Mouse (Mus musculus) liver, embryonic 15.5 days (tissue): Measurements from ENCODE around the gene Cacna1c. TPM values are rescaled to one million over a fixed set of nuclear protein-coding genes. Genes with fewer than 3 reads are reported as not detected.

Experiments
- ATAC-seq: fragments of 200-750 bp; cut with Nextera tagmentation; 2 replicates; pipeline ENCODE4 v1.8.0; 2017; ENCODE audit warnings: moderate number of reproducible peaks, mild to moderate bottlenecking, moderate library complexity; ENCODE audit not compliant: insufficient read depth
- H3K27ac ChIP-seq: fragments of 300-500 bp; sonication (generic); replicated peaks from 2 replicates; pipeline ENCODE4 v1.5.1; 2015; ENCODE audit warnings: mild to moderate bottlenecking, inconsistent platforms
- H3K27me3 ChIP-seq: fragments of 300-500 bp; sonication (generic); 2 replicates; pipeline ENCODE4 v1.6.1; 2015; ENCODE audit warnings: mild to moderate bottlenecking, inconsistent platforms
- H3K36me3 ChIP-seq: fragments of 300-500 bp; sonication (generic); replicated peaks from 2 replicates; pipeline ENCODE4 v1.6.1; 2015; ENCODE audit warnings: moderate library complexity, mild to moderate bottlenecking, inconsistent platforms
- H3K4me1 ChIP-seq: fragments of 300-500 bp; sonication (generic); replicated peaks from 2 replicates; pipeline ENCODE4 v1.6.1; 2015; ENCODE audit warnings: inconsistent platforms
- H3K4me2 ChIP-seq: fragments of 300-500 bp; sonication (generic); 2 replicates; pipeline ENCODE4 v1.6.1; 2015; ENCODE audit warnings: moderate library complexity, mild to moderate bottlenecking, inconsistent platforms
- H3K4me3 ChIP-seq: fragments of 300-500 bp; sonication (generic); replicated peaks from 2 replicates; pipeline ENCODE4 v1.5.1; 2015; ENCODE audit warnings: mild to moderate bottlenecking, inconsistent platforms
- H3K9ac ChIP-seq: fragments of 300-500 bp; sonication (generic); 2 replicates; pipeline ENCODE4 v1.6.1; 2015; ENCODE audit warnings: moderate library complexity, mild to moderate bottlenecking, inconsistent platforms
- H3K9me3 ChIP-seq: fragments of 300-500 bp; sonication (generic); replicated peaks from 2 replicates; pipeline ENCODE4 v1.6.1; 2016; ENCODE audit warnings: inconsistent platforms
- WGBS: fragments of 180-500 bp; shearing (Covaris S2); methylation state at CpG from one replicate; pipeline ENCODE4 v1.1.7; 2015; ENCODE audit warnings: mixed read lengths; ENCODE audit not compliant: insufficient replicate concordance; 5-methylcytosine and 5-hydroxymethylcytosine counted together
- polyA plus RNA-seq: library from polyadenylated mRNA; unstranded; fragments of >200 nt; fragmentation: Nextera tagmentation; extraction: Ambion mirVana; gene quantifications from 2 replicates; pipeline ENCODE4 v1.2.1, GENCODE M21; 2015

Cacna1c gene
- polyA plus RNA-seq, 1 experiment from 2014 or later, result 0.41 TPM

GRCm38 (mm10) chr6:119034947-119035346 is 161.3 kb downstream of the Cacna1c start:
- WGBS, result 79% methylated on average over 2 of the region's 2 CpGs
- Histone ChIP-seq H3K4me2 (no peak overlapping the region), H3K36me3 (no peaks in the 10 kb centered on the region), H3K9me3 (no peaks in the 10 kb centered on the region), H3K9ac (no peak overlapping the region), H3K27ac (no peak overlapping the region), H3K4me1 (no peaks in the 10 kb centered on the region), H3K27me3 (no peaks in the 10 kb centered on the region; the same call in 1 of the 2 replicates), H3K4me3 (no peak overlapping the region)
- no peak for ATAC-seq

- Histone ChIP-seq H3K4me3 (no peak overlapping the region), H3K27me3 (peaks cover 5% of the 10 kb centered on the region; the same call in 1 of the 2 replicates), H3K36me3 (no peaks in the 10 kb centered on the region), H3K9ac (no peak overlapping the region), H3K4me1 (no peaks in the 10 kb centered on the region), H3K9me3 (no peaks in the 10 kb centered on the region), H3K4me2 (no peak overlapping the region), H3K27ac (no peak overlapping the region)
- no peak for ATAC-seq
- 72% methylated on average over 6 of the region's 6 CpGs for WGBS
Measured at GRCm38 (mm10) chr6:119027880-119028279, 168.3 kb downstream of the Cacna1c start.

- no peak overlapping the region for H3K4me3 ChIP-seq
- no peak overlapping the region for H3K9ac ChIP-seq
- 0 out of 2 replicates have a peak, but pooled peaks cover 2% of the 10 kb centered on the region for H3K4me1 ChIP-seq
- H3K9me3 ChIP-seq, result no peaks in the 10 kb centered on the region
- ATAC-seq, result no peak
- 56% methylated on average over 2 of the region's 2 CpGs for WGBS
- H3K36me3 ChIP-seq, result no peaks in the 10 kb centered on the region
- no peak overlapping the region for H3K27ac ChIP-seq
- no peak overlapping the region for H3K4me2 ChIP-seq
- peaks cover 5% of the 10 kb centered on the region; the same call in 1 of the 2 replicates for H3K27me3 ChIP-seq
Measured at GRCm38 (mm10) chr6:119022850-119023249, 173.4 kb downstream of the Cacna1c start.

GRCm38 (mm10) chr6:119021226-119021625 is 175.0 kb downstream of the Cacna1c start:
- Histone ChIP-seq H3K9ac (no peak overlapping the region), H3K4me3 (no peak overlapping the region), H3K36me3 (no peaks in the 10 kb centered on the region), H3K27me3 (0 out of 2 replicates have a peak, but pooled peaks cover under 1% of the 10 kb centered on the region), H3K4me2 (no peak overlapping the region), H3K27ac (no peak overlapping the region), H3K4me1 (peaks cover 13% of the 10 kb centered on the region; the same call in 1 of the 2 replicates), H3K9me3 (no peaks in the 10 kb centered on the region)
- WGBS, result 66% methylated on average over 8 of the region's 8 CpGs
- no peak for ATAC-seq

GRCm38 (mm10) chr6:119018956-119019355 is 177.3 kb downstream of the Cacna1c start:
- H3K27ac ChIP-seq, result no peak overlapping the region
- no peaks in the 10 kb centered on the region for H3K36me3 ChIP-seq
- no peak overlapping the region for H3K9ac ChIP-seq
- ATAC-seq, result no peak
- H3K4me1 ChIP-seq, result peaks cover 30% of the 10 kb centered on the region
- no peaks in the 10 kb centered on the region for H3K27me3 ChIP-seq
- H3K4me2 ChIP-seq, result no peak overlapping the region
- no peaks in the 10 kb centered on the region for H3K9me3 ChIP-seq
- H3K4me3 ChIP-seq, result no peak overlapping the region
- WGBS, result 77% methylated on average over 6 of the region's 6 CpGs

GRCm38 (mm10) chr6:119018256-119018655 is 178.0 kb downstream of the Cacna1c start:
- 66% methylated on average over 2 of the region's 2 CpGs for WGBS

GRCm38 (mm10) chr6:119017498-119017897 is 178.7 kb downstream of the Cacna1c start:
- 81% methylated on average over 10 of the region's 10 CpGs for WGBS
- Histone ChIP-seq H3K4me1 (peaks cover 37% of the 10 kb centered on the region), H3K36me3 (no peaks in the 10 kb centered on the region), H3K4me3 (no peak overlapping the region), H3K9me3 (no peaks in the 10 kb centered on the region), H3K27me3 (no peaks in the 10 kb centered on the region), H3K9ac (no peak overlapping the region), H3K4me2 (no peak overlapping the region), H3K27ac (no peak overlapping the region)
- no peak for ATAC-seq

More at GRCm38 (mm10) chr6:119018256-119018655, 178.0 kb downstream of the Cacna1c start:
- no peaks in the 10 kb centered on the region for H3K27me3 ChIP-seq
- no peak overlapping the region for H3K9ac ChIP-seq
- H3K4me1 ChIP-seq, result peaks cover 37% of the 10 kb centered on the region
- no peak for ATAC-seq
- H3K4me2 ChIP-seq, result no peak overlapping the region
- no peaks in the 10 kb centered on the region for H3K9me3 ChIP-seq
- no peak overlapping the region for H3K4me3 ChIP-seq
- H3K36me3 ChIP-seq, result no peaks in the 10 kb centered on the region
- no peak overlapping the region for H3K27ac ChIP-seq

GRCm38 (mm10) chr6:119015346-119015745 is 180.9 kb downstream of the Cacna1c start:
- H3K27ac ChIP-seq, result peak overlapping the region; percentile 51
- H3K9ac ChIP-seq, result no peak overlapping the region
- H3K27me3 ChIP-seq, result no peaks in the 10 kb centered on the region
- no peaks in the 10 kb centered on the region for H3K36me3 ChIP-seq
- no peak overlapping the region for H3K4me3 ChIP-seq
- WGBS, result 36% methylated on average over 2 of the region's 2 CpGs
- ATAC-seq, result no peak
- H3K4me1 ChIP-seq, result peaks cover 37% of the 10 kb centered on the region
- peak overlapping the region; percentile 20; the same call in 1 of the 2 replicates for H3K4me2 ChIP-seq
- H3K9me3 ChIP-seq, result no peaks in the 10 kb centered on the region

- peaks cover 9% of the 10 kb centered on the region; the same call in 1 of the 2 replicates for H3K36me3 ChIP-seq
- H3K4me1 ChIP-seq, result peaks cover 53% of the 10 kb centered on the region
- peak overlapping the region; percentile 67 for H3K4me2 ChIP-seq
- H3K27me3 ChIP-seq, result no peaks in the 10 kb centered on the region
- ATAC-seq, result peak; percentile 100
- H3K9ac ChIP-seq, result peak overlapping the region; percentile 68
- peak overlapping the region; percentile 93 for H3K27ac ChIP-seq
- peak overlapping the region; percentile 66 for H3K4me3 ChIP-seq
- WGBS, result 16% methylated on average over 13 of the region's 13 CpGs
- no peaks in the 10 kb centered on the region for H3K9me3 ChIP-seq
Measured at GRCm38 (mm10) chr6:119013168-119014098, 182.8 kb downstream of the Cacna1c start.

- H3K4me3 ChIP-seq, result peak overlapping the region; percentile 66
- WGBS, result 88% methylated on average over 3 of the region's 3 CpGs
- 0 out of 2 replicates have a peak overlapping the region, but pooled peaks have one; percentile 0 for H3K9ac ChIP-seq
- H3K27me3 ChIP-seq, result no peaks in the 10 kb centered on the region
- H3K4me1 ChIP-seq, result peaks cover 54% of the 10 kb centered on the region
- peaks cover 19% of the 10 kb centered on the region; the same call in 1 of the 2 replicates for H3K36me3 ChIP-seq
- H3K27ac ChIP-seq, result peak overlapping the region; percentile 1; the same call in 1 of the 2 replicates
- H3K4me2 ChIP-seq, result peak overlapping the region; percentile 65
- no peaks in the 10 kb centered on the region for H3K9me3 ChIP-seq
- ATAC-seq, result no peak
Measured at GRCm38 (mm10) chr6:119010875-119011274, 185.3 kb downstream of the Cacna1c start.

GRCm38 (mm10) chr6:119009526-119009925 is 186.7 kb downstream of the Cacna1c start:
- Histone ChIP-seq H3K27ac (no peak overlapping the region), H3K27me3 (no peaks in the 10 kb centered on the region), H3K36me3 (peaks cover 19% of the 10 kb centered on the region; the same call in 1 of the 2 replicates), H3K9me3 (no peaks in the 10 kb centered on the region), H3K4me3 (no peak overlapping the region), H3K4me2 (peak overlapping the region; percentile 65), H3K9ac (no peak overlapping the region), H3K4me1 (peaks cover 43% of the 10 kb centered on the region)
- 88% methylated on average over 7 of the region's 7 CpGs for WGBS
- no peak for ATAC-seq
